Mouse (Mus musculus): Measurements from ENCODE around the gene Dennd1a. TPM values are rescaled to one million over a fixed set of nuclear protein-coding genes. Genes with fewer than 3 reads are reported as not detected.

The Dennd1a gene
- polyA plus RNA-seq, 1 experiment from 2014 or later, result 10.2 TPM

DNA sequence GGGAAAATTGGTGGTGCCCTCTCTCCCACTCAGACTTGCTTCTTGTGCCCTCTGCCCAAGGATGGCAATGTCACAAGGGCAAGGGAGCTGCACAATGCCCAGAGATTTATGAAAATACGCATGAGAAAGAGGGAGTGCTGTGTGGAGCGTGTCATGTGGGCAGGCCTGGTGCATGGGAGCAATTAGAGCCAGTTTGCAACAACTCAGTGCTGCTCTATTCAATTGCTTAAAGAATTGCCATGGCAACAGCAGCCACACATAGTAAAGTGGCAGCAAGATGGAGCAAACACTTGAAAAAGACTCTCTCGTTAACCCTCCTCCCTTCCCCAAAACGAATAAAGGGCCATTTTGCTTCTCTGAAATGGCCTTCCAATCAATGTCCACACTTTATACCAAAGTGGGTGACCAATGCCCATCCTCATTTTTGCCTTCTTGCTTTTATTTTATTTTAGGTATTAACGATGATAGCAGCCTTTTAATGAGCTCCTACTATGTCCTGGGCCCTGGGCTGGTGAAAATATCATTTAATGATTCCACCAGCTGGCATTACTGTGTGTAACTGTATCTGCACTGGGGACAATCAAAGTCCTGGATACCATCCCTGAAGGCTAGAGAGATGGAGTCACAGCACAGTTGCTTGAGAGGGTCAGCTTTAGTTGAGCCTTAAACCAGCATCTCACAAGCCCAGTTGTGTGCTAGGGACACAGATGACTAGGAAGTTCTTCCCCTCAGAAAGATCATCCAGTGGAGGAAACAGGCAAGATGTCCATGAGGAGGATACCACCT, 378.3 kb downstream of the Dennd1a start:
- H3K4me1 ChIP-seq (ENCODE audit: control insufficient read depth, insufficient read depth, low read length), result no peaks in the 10 kb centered on the region
- H3K9ac ChIP-seq (ENCODE audit: low read length), result no peak overlapping the region
- ATAC-seq (ENCODE audit: insufficient read depth, low FRiP score), result no peak
- H3K27ac ChIP-seq (ENCODE audit: low read length), result no peak overlapping the region
- H3K4me3 ChIP-seq (replicated peaks; ENCODE audit: low read length), result no peak overlapping the region
- WGBS, result 86% methylated on average over 5 of the region's 5 CpGs
- H3K27me3 ChIP-seq (ENCODE audit: control insufficient read depth, insufficient read depth, low read length), result no peaks in the 10 kb centered on the region
- no peak overlapping the region for H3K4me2 ChIP-seq (ENCODE audit: low read depth, low read length)
- H3K9me3 ChIP-seq (replicated peaks; ENCODE audit: control insufficient read depth, low read length), result no peaks in the 10 kb centered on the region
- H3K36me3 ChIP-seq (ENCODE audit: control insufficient read depth, insufficient read depth, low read length), result no peaks in the 10 kb centered on the region

DNA sequence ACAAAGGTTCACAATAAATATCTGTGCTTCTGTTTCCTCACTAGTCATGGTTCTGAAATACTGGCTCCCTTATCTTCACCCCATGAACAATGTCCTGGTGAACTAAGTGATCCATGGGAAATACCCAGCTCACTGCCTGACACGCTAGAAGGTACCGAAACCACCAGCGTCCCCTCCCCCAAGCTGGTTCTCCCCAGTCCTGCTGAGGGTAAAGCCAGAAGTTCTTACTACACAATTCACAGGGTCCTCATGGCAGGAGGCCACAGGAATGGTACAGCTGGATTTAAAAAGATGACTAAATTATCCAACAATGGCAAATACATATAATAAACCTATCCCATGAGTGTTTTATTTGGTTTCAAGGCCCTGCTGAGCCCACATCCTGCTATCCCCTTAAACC, 378.9 kb downstream of the Dennd1a start:
- H3K4me3 ChIP-seq (replicated peaks; ENCODE audit: low read length), result no peak overlapping the region
- no peak for ATAC-seq (ENCODE audit: insufficient read depth, low FRiP score)
- no peaks in the 10 kb centered on the region for H3K27me3 ChIP-seq (ENCODE audit: control insufficient read depth, insufficient read depth, low read length)
- H3K27ac ChIP-seq (ENCODE audit: low read length), result no peak overlapping the region
- no peak overlapping the region for H3K4me2 ChIP-seq (ENCODE audit: low read depth, low read length)
- no peaks in the 10 kb centered on the region for H3K4me1 ChIP-seq (ENCODE audit: control insufficient read depth, insufficient read depth, low read length)
- H3K9me3 ChIP-seq (replicated peaks; ENCODE audit: control insufficient read depth, low read length), result no peaks in the 10 kb centered on the region
- no peak overlapping the region for H3K9ac ChIP-seq (ENCODE audit: low read length)
- H3K36me3 ChIP-seq (ENCODE audit: control insufficient read depth, insufficient read depth, low read length), result no peaks in the 10 kb centered on the region
- WGBS, result 89% methylated on average over 3 of the region's 3 CpGs

GRCm38 (mm10) chr2:37906261-37906660, 380.9 kb downstream of the Dennd1a start:
- WGBS, result 75% methylated on average over 2 of the region's 2 CpGs
- no peak overlapping the region for H3K27ac ChIP-seq (ENCODE audit: low read length)

DNA sequence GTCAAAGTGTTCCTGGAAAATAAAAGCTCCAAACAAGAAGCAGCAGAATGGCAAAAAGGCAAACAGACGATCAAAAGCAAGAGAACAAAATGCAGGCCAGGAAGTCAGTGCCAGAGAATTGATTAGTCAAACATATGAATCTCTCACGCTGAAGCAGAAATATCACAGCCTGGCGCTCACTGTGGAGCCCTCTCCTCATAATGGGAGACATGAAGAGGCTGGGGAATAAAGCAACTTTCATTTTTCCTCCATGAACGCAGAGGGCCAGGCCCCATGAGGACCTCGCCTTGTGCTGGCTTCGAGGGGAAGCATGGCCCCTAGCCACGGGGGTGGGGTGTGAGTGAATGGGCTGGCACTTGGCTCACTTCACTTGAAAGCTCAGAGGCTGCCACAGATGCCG, 383.9 kb downstream of the Dennd1a start:
- H3K4me1 ChIP-seq (ENCODE audit: control insufficient read depth, insufficient read depth, low read length), result no peaks in the 10 kb centered on the region
- H3K4me2 ChIP-seq (ENCODE audit: low read depth, low read length), result no peak overlapping the region
- H3K9me3 ChIP-seq (replicated peaks; ENCODE audit: control insufficient read depth, low read length), result no peaks in the 10 kb centered on the region
- no peaks in the 10 kb centered on the region for H3K27me3 ChIP-seq (ENCODE audit: control insufficient read depth, insufficient read depth, low read length)
- H3K27ac ChIP-seq (ENCODE audit: low read length), result no peak overlapping the region
- no peak overlapping the region for H3K4me3 ChIP-seq (replicated peaks; ENCODE audit: low read length)
- ATAC-seq (ENCODE audit: insufficient read depth, low FRiP score), result no peak
- no peaks in the 10 kb centered on the region for H3K36me3 ChIP-seq (ENCODE audit: control insufficient read depth, insufficient read depth, low read length)
- 70% methylated on average over 8 of the region's 8 CpGs for WGBS
- H3K9ac ChIP-seq (ENCODE audit: low read length), result no peak overlapping the region

More at GRCm38 (mm10) chr2:37906261-37906660, 380.9 kb downstream of the Dennd1a start:
- Histone ChIP-seq H3K4me1 (ENCODE audit: control insufficient read depth, insufficient read depth, low read length) (no peaks in the 10 kb centered on the region), H3K27me3 (ENCODE audit: control insufficient read depth, insufficient read depth, low read length) (no peaks in the 10 kb centered on the region), H3K9ac (ENCODE audit: low read length) (no peak overlapping the region), H3K4me2 (ENCODE audit: low read depth, low read length) (no peak overlapping the region), H3K9me3 (replicated peaks; ENCODE audit: control insufficient read depth, low read length) (no peaks in the 10 kb centered on the region), H3K36me3 (ENCODE audit: control insufficient read depth, insufficient read depth, low read length) (no peaks in the 10 kb centered on the region), H3K4me3 (replicated peaks; ENCODE audit: low read length) (no peak overlapping the region)
- ATAC-seq (ENCODE audit: insufficient read depth, low FRiP score), result no peak

DNA sequence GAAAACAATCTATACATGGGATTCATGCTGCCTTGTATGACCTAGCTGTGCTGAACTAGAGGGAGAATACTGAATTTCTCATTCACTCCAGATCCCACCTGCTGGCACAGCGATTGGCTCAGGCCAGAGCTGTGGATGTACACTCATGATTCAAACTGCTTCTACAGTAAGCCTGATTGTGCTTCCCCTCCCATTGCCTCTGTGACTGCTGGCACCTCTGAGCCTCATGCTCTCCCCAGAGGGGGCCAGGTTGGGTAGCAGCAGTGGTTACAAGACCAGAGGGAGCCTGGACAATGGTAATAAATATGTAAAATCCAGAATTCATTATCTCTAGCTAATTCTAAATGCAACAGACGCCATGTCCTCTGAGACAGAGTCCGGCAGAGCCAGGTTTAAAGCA, 404.0 kb downstream of the Dennd1a start:
- no peak overlapping the region for H3K9ac ChIP-seq (ENCODE audit: low read length)
- H3K4me2 ChIP-seq (ENCODE audit: low read depth, low read length), result no peak overlapping the region
- WGBS, result 83% methylated on average over 3 of the region's 3 CpGs
- no peak for ATAC-seq (ENCODE audit: insufficient read depth, low FRiP score)
- H3K9me3 ChIP-seq (replicated peaks; ENCODE audit: control insufficient read depth, low read length), result no peaks in the 10 kb centered on the region
- H3K36me3 ChIP-seq (ENCODE audit: control insufficient read depth, insufficient read depth, low read length), result no peaks in the 10 kb centered on the region
- H3K27me3 ChIP-seq (ENCODE audit: control insufficient read depth, insufficient read depth, low read length), result no peaks in the 10 kb centered on the region
- no peak overlapping the region for H3K4me3 ChIP-seq (replicated peaks; ENCODE audit: low read length)
- H3K4me1 ChIP-seq (ENCODE audit: control insufficient read depth, insufficient read depth, low read length), result peaks cover 12% of the 10 kb centered on the region; the same call in 1 of the 2 replicates
- H3K27ac ChIP-seq (ENCODE audit: low read length), result no peak overlapping the region

DNA sequence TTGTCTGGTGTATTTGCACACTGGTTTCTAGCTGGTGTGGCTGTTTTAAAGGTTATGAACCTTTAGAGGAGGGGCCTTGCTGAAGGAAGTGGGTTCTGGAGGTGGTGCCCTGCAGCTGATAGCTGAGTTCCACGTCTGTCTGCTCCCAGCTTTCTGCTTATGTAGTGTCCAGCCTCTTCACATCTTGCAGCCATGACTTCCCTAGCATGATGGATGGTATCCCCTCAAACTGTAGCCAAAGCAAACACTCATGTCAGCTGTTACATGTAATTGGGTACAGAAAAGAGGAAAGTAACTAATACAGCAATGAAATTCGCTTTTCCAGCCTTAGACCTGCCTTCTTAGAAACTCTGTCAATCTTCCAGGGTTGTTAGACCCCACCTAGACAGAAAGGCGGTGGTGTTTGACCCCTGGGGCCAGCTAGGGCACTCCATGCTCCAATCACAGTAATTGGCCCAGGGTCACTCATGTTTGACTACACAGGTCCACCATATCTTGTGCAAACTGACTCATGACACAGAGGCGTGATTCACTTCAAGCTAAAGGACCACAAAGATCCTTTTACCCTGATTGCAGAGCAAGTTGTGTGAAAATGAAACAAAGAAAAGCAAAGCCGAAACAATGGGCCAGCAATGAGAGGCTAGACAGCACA, 405.8 kb downstream of the Dennd1a start:
- Histone ChIP-seq H3K4me1 (ENCODE audit: control insufficient read depth, insufficient read depth, low read length) (peaks cover 12% of the 10 kb centered on the region; the same call in 1 of the 2 replicates), H3K27me3 (ENCODE audit: control insufficient read depth, insufficient read depth, low read length) (no peaks in the 10 kb centered on the region), H3K9ac (ENCODE audit: low read length) (no peak overlapping the region), H3K36me3 (ENCODE audit: control insufficient read depth, insufficient read depth, low read length) (no peaks in the 10 kb centered on the region), H3K27ac (ENCODE audit: low read length) (peak overlapping the region; percentile 73), H3K4me3 (replicated peaks; ENCODE audit: low read length) (no peak overlapping the region), H3K4me2 (ENCODE audit: low read depth, low read length) (peak overlapping the region; percentile 3; the same call in 1 of the 2 replicates), H3K9me3 (replicated peaks; ENCODE audit: control insufficient read depth, low read length) (no peaks in the 10 kb centered on the region)
- ATAC-seq (ENCODE audit: insufficient read depth, low FRiP score), result peak; percentile 85; the same call in 1 of the 2 replicates
- WGBS, result 45% methylated on average over 5 of the region's 5 CpGs

DNA sequence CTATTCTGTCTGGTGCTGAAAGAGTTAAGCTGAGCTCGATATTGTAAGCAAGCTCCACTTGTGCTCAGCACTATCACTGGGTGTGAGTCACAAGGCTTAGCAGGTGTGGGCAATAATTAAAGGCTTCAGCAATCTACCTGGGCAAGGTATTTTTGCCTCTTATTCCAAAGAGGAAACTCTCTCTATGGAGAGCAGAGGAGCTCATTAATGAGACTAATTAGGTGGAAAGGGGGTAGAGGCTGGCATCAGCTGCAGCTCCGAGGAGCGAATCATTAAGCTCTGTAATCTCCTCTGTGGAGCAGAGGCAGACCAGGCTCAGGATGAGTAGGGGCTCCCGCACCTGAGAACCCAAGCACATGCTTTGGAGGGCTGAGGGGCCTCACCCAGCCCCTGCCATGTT, 407.5 kb downstream of the Dennd1a start:
- Histone ChIP-seq H3K4me2 (ENCODE audit: low read depth, low read length) (no peak overlapping the region), H3K4me3 (replicated peaks; ENCODE audit: low read length) (no peak overlapping the region), H3K27ac (ENCODE audit: low read length) (no peak overlapping the region; the same call in 1 of the 2 replicates), H3K4me1 (ENCODE audit: control insufficient read depth, insufficient read depth, low read length) (peaks cover 12% of the 10 kb centered on the region; the same call in 1 of the 2 replicates), H3K36me3 (ENCODE audit: control insufficient read depth, insufficient read depth, low read length) (no peaks in the 10 kb centered on the region), H3K9me3 (replicated peaks; ENCODE audit: control insufficient read depth, low read length) (no peaks in the 10 kb centered on the region), H3K9ac (ENCODE audit: low read length) (no peak overlapping the region), H3K27me3 (ENCODE audit: control insufficient read depth, insufficient read depth, low read length) (no peaks in the 10 kb centered on the region)
- 46% methylated on average over 4 of the region's 4 CpGs for WGBS
- ATAC-seq (ENCODE audit: insufficient read depth, low FRiP score), result no peak

DNA sequence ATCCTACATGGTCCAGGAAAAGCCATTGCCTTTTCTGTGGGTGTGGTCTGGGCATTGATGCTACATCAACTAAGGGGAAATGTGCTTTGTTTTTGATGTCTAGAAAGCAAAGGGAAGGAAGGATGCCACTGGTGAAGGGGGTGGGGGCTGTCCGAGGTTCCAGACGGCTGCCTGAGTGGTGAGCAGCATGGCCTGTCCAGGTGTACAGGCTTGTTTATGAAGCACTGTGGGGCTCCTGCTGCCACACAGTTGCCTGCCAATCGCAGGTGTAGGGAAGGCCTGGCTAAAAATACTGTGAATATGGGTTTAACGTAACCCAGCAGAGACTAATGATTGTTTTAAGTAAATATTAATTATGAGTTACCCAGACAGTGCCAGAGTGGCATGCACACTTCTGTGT, 414.4 kb downstream of the Dennd1a start:
- Histone ChIP-seq H3K4me3 (replicated peaks; ENCODE audit: low read length) (no peak overlapping the region), H3K4me1 (ENCODE audit: control insufficient read depth, insufficient read depth, low read length) (no peaks in the 10 kb centered on the region), H3K4me2 (ENCODE audit: low read depth, low read length) (no peak overlapping the region), H3K9ac (ENCODE audit: low read length) (no peak overlapping the region), H3K9me3 (replicated peaks; ENCODE audit: control insufficient read depth, low read length) (no peaks in the 10 kb centered on the region), H3K27ac (ENCODE audit: low read length) (no peak overlapping the region), H3K36me3 (ENCODE audit: control insufficient read depth, insufficient read depth, low read length) (no peaks in the 10 kb centered on the region), H3K27me3 (ENCODE audit: control insufficient read depth, insufficient read depth, low read length) (no peaks in the 10 kb centered on the region)
- ATAC-seq (ENCODE audit: insufficient read depth, low FRiP score), result no peak
- 59% methylated on average over 4 of the region's 4 CpGs for WGBS

DNA sequence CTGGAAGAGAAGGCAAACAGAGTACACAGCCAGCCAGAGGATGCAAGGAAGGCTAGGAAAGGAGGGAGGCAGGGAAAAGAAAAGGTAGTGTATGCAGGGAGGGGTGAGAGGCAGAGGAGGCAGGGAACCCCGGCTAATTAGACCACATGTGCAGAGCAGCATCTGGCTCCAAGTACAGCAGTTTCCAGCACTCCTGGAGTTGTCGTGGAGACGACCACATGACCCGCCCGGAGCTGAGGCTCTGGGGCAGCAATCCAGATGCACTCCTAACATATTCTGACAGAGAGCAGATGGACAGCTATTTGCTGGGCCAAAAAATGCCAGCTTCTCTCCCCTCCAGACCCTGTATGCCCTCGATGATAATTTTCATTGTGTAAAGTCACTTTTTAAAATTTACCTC, 417.6 kb downstream of the Dennd1a start:
- no peak overlapping the region for H3K4me2 ChIP-seq (ENCODE audit: low read depth, low read length)
- WGBS, result 36% methylated on average over 6 of the region's 6 CpGs
- H3K9me3 ChIP-seq (replicated peaks; ENCODE audit: control insufficient read depth, low read length), result no peaks in the 10 kb centered on the region
- H3K4me3 ChIP-seq (replicated peaks; ENCODE audit: low read length), result no peak overlapping the region
- H3K36me3 ChIP-seq (ENCODE audit: control insufficient read depth, insufficient read depth, low read length), result no peaks in the 10 kb centered on the region
- ATAC-seq (ENCODE audit: insufficient read depth, low FRiP score), result no peak
- H3K27ac ChIP-seq (ENCODE audit: low read length), result no peak overlapping the region
- H3K4me1 ChIP-seq (ENCODE audit: control insufficient read depth, insufficient read depth, low read length), result no peaks in the 10 kb centered on the region
- no peaks in the 10 kb centered on the region for H3K27me3 ChIP-seq (ENCODE audit: control insufficient read depth, insufficient read depth, low read length)
- no peak overlapping the region for H3K9ac ChIP-seq (ENCODE audit: low read length)
